Mouse (Mus musculus) forebrain, embryonic 11.5 days (tissue): ENCODE data around the gene Acox1. TPM values are rescaled to one million over a fixed set of nuclear protein-coding genes. Genes with fewer than 3 reads are reported as not detected.

Experiments used
- ATAC-seq: fragments of 200-750 bp; cut with Nextera tagmentation; replicated peaks from 2 replicates; pipeline ENCODE4 v1.8.0; 2017; ENCODE audit warnings: moderate TSS enrichment; ENCODE audit not compliant: low FRiP score
- DNase-seq: peaks from one replicate; pipeline ENCODE4 v3.0.0-alpha.2; 2017; ENCODE audit warnings: low spot score
- H3K27ac ChIP-seq: fragments of 300-500 bp; sonication (generic); 2 replicates; pipeline ENCODE4 v1.5.1; 2014; ENCODE audit warnings: low read depth, low read length
- H3K27me3 ChIP-seq: fragments of 300-500 bp; sonication (generic); 2 replicates; pipeline ENCODE4 v1.6.1; 2014; ENCODE audit warnings: mild to moderate bottlenecking, low read length, mixed read lengths; ENCODE audit not compliant: control insufficient read depth, insufficient read depth
- H3K36me3 ChIP-seq: fragments of 300-500 bp; sonication (generic); 2 replicates; pipeline ENCODE4 v1.6.1; 2014; ENCODE audit warnings: mild to moderate bottlenecking, low read length, moderate library complexity, mixed read lengths; ENCODE audit not compliant: control insufficient read depth, insufficient read depth
- H3K4me1 ChIP-seq: fragments of 300-500 bp; sonication (generic); replicated peaks from 2 replicates; pipeline ENCODE4 v1.6.1; 2014; ENCODE audit warnings: low read length, mixed read lengths; ENCODE audit not compliant: control insufficient read depth, insufficient read depth
- H3K4me2 ChIP-seq: fragments of 300-500 bp; sonication (generic); 2 replicates; pipeline ENCODE4 v1.6.1; 2014; ENCODE audit warnings: low read depth, mild to moderate bottlenecking, low read length, moderate library complexity, mixed read lengths; ENCODE audit not compliant: severe bottlenecking
- H3K4me3 ChIP-seq: fragments of 300-500 bp; sonication (generic); 2 replicates; pipeline ENCODE4 v1.5.1; 2014; ENCODE audit warnings: low read depth, low read length
- H3K9ac ChIP-seq: fragments of 300-500 bp; sonication (generic); 2 replicates; pipeline ENCODE4 v1.6.1; 2014; ENCODE audit warnings: low read length
- H3K9me3 ChIP-seq: fragments of 300-500 bp; sonication (generic); 2 replicates; pipeline ENCODE4 v1.6.1; 2016; ENCODE audit warnings: low read length, mixed read lengths; ENCODE audit not compliant: control insufficient read depth
- WGBS: fragments of 180-500 bp; shearing (Covaris S2); extraction: QIAGEN DNeasy Blood & Tissue Kit; methylation state at CpG from one replicate; pipeline ENCODE4 v1.1.7; 2014; 5-methylcytosine and 5-hydroxymethylcytosine counted together
- polyA plus RNA-seq: library from polyadenylated mRNA; unstranded; fragments of >200 nt; fragmentation: Nextera tagmentation; extraction: Ambion mirVana; gene quantifications from 2 replicates; pipeline ENCODE4 v1.2.1, GENCODE M21; 2014

Acox1 gene
- polyA plus RNA-seq, 1 experiment from 2014 or later: 28.0 TPM

DNA sequence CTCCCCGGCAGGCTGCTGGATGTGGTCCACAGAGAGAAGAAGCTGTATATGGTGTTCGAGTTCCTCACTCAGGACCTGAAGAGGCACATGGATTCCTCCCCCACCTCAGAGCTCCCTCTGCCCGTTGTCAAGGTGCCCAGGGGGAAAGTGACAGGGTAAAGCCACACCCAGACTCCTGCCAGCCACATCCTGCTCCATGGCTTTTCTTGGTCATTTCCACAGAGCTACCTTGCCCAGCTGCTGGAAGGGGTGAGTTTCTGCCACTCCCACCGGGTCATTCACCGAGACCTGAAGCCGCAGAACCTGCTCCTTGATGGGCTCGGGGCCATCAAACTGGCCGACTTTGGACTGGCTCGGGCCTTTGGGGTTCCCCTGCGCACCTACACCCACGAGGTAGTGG, 17.7 kb upstream of the Acox1 start:
- Histone ChIP-seq H3K4me2 (no peak overlapping the region), H3K9ac (no peak overlapping the region), H3K27me3 (peaks cover 6% of the 10 kb centered on the region), H3K36me3 (no peaks in the 10 kb centered on the region), H3K4me3 (no peak overlapping the region), H3K9me3 (no peaks in the 10 kb centered on the region; the same call in 1 of the 2 replicates), H3K27ac (no peak overlapping the region), H3K4me1 (no peaks in the 10 kb centered on the region)
- 87% methylated on average over 11 of the region's 11 CpGs for WGBS
- ATAC-seq (no peak), DNase-seq (no peak)

DNA sequence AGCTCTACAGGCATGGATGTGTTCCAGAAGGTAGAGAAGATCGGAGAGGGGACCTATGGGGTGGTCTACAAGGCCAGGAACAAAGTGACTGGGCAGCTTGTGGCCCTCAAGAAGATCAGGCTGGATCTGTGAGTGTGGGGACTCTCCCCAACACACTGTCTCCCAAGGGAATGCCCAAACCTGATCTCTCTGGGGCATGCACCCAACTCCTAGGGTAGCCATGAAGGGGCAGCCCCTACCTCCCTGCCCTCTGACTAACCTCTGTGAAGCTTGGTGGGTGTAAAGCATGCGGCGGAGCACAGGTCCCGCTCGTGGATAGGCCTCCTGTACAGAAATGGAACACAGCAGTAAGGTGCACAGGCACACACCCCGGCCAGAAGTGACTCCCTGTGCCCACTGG, 17.1 kb upstream of the Acox1 start:
- no peak for ATAC-seq
- Histone ChIP-seq H3K27ac (no peak overlapping the region), H3K4me3 (no peak overlapping the region), H3K27me3 (peaks cover under 1% of the 10 kb centered on the region), H3K36me3 (no peaks in the 10 kb centered on the region), H3K9me3 (no peaks in the 10 kb centered on the region), H3K4me1 (no peaks in the 10 kb centered on the region), H3K4me2 (no peak overlapping the region), H3K9ac (no peak overlapping the region)
- 92% methylated on average over 6 of the region's 6 CpGs for WGBS
- no peak for DNase-seq

DNA sequence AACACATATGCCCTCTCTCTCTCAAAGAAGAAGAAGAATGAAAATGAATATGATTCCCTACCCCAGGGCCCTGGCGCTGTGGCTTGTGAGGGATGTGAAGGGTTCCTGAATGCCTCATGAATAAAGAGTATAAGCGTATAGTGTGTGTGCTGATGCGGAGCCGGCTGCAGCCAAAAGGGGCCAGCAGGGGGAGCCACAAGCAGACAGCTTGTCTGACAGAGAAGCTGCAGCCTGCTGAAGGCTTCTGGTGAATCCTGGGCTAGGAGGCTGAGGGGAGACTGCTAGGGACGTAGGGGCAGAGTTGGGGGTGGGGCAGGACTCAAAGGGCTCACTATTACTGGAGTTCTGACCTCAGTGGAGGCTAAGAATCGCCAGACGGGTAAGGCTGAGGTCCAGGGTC, 16.3 kb upstream of the Acox1 start:
- H3K27me3 ChIP-seq: no peaks in the 10 kb centered on the region
- H3K27ac ChIP-seq: no peak overlapping the region
- H3K36me3 ChIP-seq: no peaks in the 10 kb centered on the region
- ATAC-seq (no peak), DNase-seq (no peak)
- 79% methylated on average over 7 of the region's 7 CpGs for WGBS
- no peak overlapping the region for H3K4me3 ChIP-seq
- no peak overlapping the region for H3K4me2 ChIP-seq
- H3K9me3 ChIP-seq: no peaks in the 10 kb centered on the region
- H3K9ac ChIP-seq: no peak overlapping the region
- no peaks in the 10 kb centered on the region for H3K4me1 ChIP-seq

DNA sequence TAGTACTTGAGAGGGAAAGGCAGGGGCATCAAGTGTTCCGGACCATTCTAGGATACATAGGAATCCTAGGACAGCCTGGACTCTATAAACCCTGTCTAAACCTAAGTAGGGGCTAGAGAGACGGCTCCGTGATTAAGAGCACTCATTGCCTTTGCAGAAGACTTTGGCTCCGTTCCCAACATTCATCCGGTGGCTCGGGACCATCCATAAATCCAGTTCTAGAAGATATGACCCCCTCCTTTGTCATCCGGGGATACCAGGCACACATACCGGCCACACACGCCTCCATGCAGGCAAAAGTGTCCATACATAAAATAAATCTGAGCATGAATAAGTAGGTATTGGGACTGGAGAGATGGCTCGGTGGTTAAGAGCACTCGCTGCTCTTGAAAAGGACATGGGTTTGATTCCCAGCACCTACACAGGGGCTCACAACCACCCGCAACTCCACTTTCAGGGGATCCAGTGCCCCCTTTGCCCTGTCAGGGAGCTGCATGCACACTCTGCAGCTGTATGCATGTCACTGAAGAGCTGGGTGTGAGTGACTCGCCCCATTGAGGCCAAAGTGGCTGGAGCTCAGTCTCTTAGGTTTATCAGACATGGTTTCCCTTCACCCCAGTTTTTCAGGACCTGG, 15.1 kb upstream of the Acox1 start:
- H3K4me1 ChIP-seq: no peaks in the 10 kb centered on the region
- no peak for DNase-seq
- H3K36me3 ChIP-seq: no peaks in the 10 kb centered on the region
- H3K9ac ChIP-seq: no peak overlapping the region
- no peak for ATAC-seq
- H3K4me3 ChIP-seq: no peak overlapping the region
- no peak overlapping the region for H3K4me2 ChIP-seq
- WGBS: 93% methylated on average over 13 of the region's 13 CpGs
- H3K27ac ChIP-seq: no peak overlapping the region
- no peaks in the 10 kb centered on the region for H3K27me3 ChIP-seq
- no peaks in the 10 kb centered on the region for H3K9me3 ChIP-seq

DNA sequence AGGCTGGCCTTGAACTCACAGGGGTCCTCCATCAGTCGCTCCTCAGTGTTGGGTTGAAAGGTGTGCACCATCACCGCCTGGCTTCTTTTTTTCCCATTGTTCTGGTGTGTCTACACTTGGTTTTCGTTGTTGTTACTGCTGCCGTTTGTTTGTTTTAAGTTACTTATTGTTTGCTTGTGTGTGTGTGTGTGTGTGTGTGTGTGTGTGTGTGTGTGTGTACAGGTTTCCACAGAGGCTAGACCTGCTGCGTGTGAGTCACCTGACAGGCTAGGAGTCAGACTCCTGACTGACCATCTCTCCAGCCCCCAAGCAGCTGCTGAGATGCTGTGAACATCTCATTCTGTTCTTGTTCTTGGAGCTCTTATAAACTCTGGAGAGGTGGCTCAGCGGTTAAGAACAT, 14.0 kb upstream of the Acox1 start:
- H3K4me1 ChIP-seq: no peaks in the 10 kb centered on the region
- no peak overlapping the region for H3K9ac ChIP-seq
- H3K9me3 ChIP-seq: no peaks in the 10 kb centered on the region
- no peak overlapping the region for H3K4me3 ChIP-seq
- H3K27ac ChIP-seq: no peak overlapping the region
- DNase-seq: no peak
- H3K4me2 ChIP-seq: no peak overlapping the region
- WGBS: 91% methylated on average over 6 of the region's 6 CpGs
- H3K27me3 ChIP-seq: no peaks in the 10 kb centered on the region
- ATAC-seq: no peak
- H3K36me3 ChIP-seq: no peaks in the 10 kb centered on the region

DNA sequence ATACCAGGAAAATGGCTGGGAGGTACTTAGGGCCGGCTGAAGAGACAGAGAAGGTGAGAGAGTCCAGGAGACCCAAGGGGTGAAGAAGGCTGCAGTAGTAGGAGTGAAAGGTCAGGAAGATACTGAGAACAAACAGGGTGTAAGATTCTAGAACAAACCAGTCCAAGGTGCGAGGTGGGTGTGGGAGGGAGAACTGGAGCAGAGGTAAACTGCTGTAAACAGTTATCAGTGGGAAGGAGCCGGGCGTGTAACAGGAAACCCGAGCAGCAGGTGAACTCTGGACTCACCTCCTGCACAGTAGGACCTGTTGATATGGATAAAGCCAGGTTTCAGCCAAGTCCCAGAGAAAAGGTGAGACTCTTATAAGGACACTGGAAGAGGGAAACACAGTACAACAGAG, 11.9 kb upstream of the Acox1 start:
- no peaks in the 10 kb centered on the region for H3K27me3 ChIP-seq
- H3K36me3 ChIP-seq: no peaks in the 10 kb centered on the region
- no peak overlapping the region for H3K27ac ChIP-seq
- H3K4me2 ChIP-seq: no peak overlapping the region
- no peaks in the 10 kb centered on the region for H3K4me1 ChIP-seq
- H3K9me3 ChIP-seq: no peaks in the 10 kb centered on the region
- DNase-seq (no peak), ATAC-seq (no peak)
- 76% methylated on average over 5 of the region's 5 CpGs for WGBS
- no peak overlapping the region for H3K9ac ChIP-seq
- no peak overlapping the region for H3K4me3 ChIP-seq

DNA sequence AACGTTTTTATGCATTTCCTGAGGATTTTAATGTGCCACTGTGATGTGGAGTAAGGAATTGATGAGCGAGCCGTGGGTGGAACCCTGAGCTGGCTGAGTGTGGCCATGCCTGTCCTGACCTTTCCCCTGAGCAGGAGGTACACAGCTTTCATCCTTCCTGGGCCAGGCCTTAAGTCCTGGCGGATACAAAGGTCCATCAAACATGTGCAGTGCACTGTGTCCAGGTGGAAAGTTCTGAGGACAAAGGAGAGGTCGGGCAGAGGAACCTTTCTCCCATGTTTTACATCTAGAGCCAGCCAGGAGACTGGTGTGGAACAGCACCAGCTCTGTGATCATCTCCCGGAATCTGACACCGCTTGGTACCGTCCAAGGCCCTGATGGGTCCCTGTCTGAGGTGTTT, 10.4 kb upstream of the Acox1 start:
- Histone ChIP-seq H3K4me3 (no peak overlapping the region), H3K4me1 (no peaks in the 10 kb centered on the region), H3K9me3 (no peaks in the 10 kb centered on the region), H3K27me3 (no peaks in the 10 kb centered on the region), H3K9ac (no peak overlapping the region), H3K36me3 (no peaks in the 10 kb centered on the region), H3K4me2 (no peak overlapping the region), H3K27ac (no peak overlapping the region)
- WGBS: 86% methylated on average over 8 of the region's 8 CpGs
- ATAC-seq (no peak), DNase-seq (no peak)

DNA sequence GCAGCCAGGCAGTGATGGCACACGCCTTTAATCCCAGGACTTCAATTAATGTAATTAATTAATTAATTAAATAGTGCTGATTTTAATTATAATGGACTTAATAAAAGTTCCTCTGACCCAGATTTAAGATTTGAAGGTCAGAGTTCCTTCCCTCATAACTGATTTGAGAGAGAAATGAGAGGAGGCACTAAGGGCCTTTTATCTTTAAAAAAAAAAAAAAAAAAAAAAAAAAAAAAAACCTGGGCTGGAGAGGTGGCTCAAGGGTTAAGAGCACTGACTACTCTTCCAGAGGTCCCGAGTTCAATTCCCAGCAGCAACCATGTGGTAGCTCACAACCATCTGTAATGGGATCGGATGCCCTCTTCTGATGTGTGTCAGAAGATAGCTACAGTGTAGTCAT, 9.8 kb upstream of the Acox1 start:
- no peaks in the 10 kb centered on the region for H3K36me3 ChIP-seq
- ATAC-seq (no peak), DNase-seq (no peak)
- 83% methylated on average over 3 of the region's 3 CpGs for WGBS
- no peaks in the 10 kb centered on the region for H3K9me3 ChIP-seq
- no peak overlapping the region for H3K4me2 ChIP-seq
- H3K4me1 ChIP-seq: no peaks in the 10 kb centered on the region
- no peak overlapping the region for H3K4me3 ChIP-seq
- no peaks in the 10 kb centered on the region for H3K27me3 ChIP-seq
- no peak overlapping the region for H3K9ac ChIP-seq
- H3K27ac ChIP-seq: no peak overlapping the region

DNA sequence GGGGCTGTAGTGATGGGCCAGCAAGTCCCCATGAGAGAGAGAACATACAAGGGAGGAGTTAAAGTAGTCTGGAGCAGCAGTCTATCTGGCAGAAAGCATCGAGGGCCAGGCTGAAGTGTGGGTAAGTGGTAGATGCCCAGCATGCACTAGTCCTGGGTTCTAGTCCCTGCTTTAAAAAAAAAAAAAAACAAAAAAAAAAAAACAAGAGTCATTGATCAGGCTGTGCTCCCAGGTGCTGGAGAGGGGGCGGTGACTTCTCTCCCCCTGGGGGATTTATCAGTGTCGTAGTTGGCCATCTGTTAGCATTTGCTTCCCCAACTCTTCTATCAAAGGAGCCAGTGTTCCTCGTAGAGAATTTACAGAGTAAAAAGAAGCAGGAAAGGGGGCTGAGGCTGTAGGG, 7.8 kb upstream of the Acox1 start:
- WGBS: 82% methylated on average over 4 of the region's 4 CpGs
- no peak overlapping the region for H3K27ac ChIP-seq
- H3K9ac ChIP-seq: no peak overlapping the region
- H3K4me3 ChIP-seq: no peak overlapping the region
- H3K27me3 ChIP-seq: no peaks in the 10 kb centered on the region
- H3K36me3 ChIP-seq: no peaks in the 10 kb centered on the region
- H3K4me1 ChIP-seq: no peaks in the 10 kb centered on the region
- no peak for ATAC-seq
- H3K9me3 ChIP-seq: no peaks in the 10 kb centered on the region
- no peak overlapping the region for H3K4me2 ChIP-seq
- no peak for DNase-seq
